Mouse (Mus musculus): ENCODE data around the gene Smagp. TPM values are rescaled to one million over a fixed set of nuclear protein-coding genes. Genes with fewer than 3 reads are reported as not detected.
A peak's percentile ranks its signal among the peaks of the same experiment; 100 is the strongest.

Smagp gene
- polyA plus RNA-seq, 1 experiment from 2014 or later: 37.7 TPM

GRCm38 (mm10) chr15:100674566-100674965, 37.8 kb upstream of the Smagp start:
- no peaks in the 10 kb centered on the region for H3K36me3 ChIP-seq
- no peak overlapping the region for H3K4me2 ChIP-seq (replicated peaks)
- no peak overlapping the region for H3K4me3 ChIP-seq (replicated peaks)
- no peaks in the 10 kb centered on the region for H3K9me3 ChIP-seq
- H3K9ac ChIP-seq: no peak overlapping the region
- 82% methylated on average over 10 of the region's 10 CpGs for WGBS
- ATAC-seq: no peak
- H3K27ac ChIP-seq: no peak overlapping the region
- no peaks in the 10 kb centered on the region for H3K27me3 ChIP-seq (replicated peaks)
- H3K4me1 ChIP-seq (replicated peaks): peaks cover 13% of the 10 kb centered on the region; the same call in 1 of the 2 replicates

GRCm38 (mm10) chr15:100673585-100674391, 37.0 kb upstream of the Smagp start:
- Histone ChIP-seq H3K9me3 (no peaks in the 10 kb centered on the region), H3K4me1 (replicated peaks) (peaks cover 13% of the 10 kb centered on the region; the same call in 1 of the 2 replicates), H3K27ac (no peak overlapping the region), H3K36me3 (no peaks in the 10 kb centered on the region), H3K27me3 (replicated peaks) (no peaks in the 10 kb centered on the region), H3K4me2 (replicated peaks) (no peak overlapping the region), H3K4me3 (replicated peaks) (no peak overlapping the region), H3K9ac (no peak overlapping the region)
- WGBS: 50% methylated on average over 12 of the region's 12 CpGs
- ATAC-seq: 0 out of 2 replicates have a peak, but pooled peaks have one; percentile 39

- H3K4me1 ChIP-seq (replicated peaks): peaks cover 24% of the 10 kb centered on the region
- no peaks in the 10 kb centered on the region for H3K9me3 ChIP-seq
- no peak overlapping the region for H3K27ac ChIP-seq
- no peak overlapping the region for H3K4me2 ChIP-seq (replicated peaks)
- no peak overlapping the region for H3K9ac ChIP-seq
- H3K36me3 ChIP-seq: no peaks in the 10 kb centered on the region
- no peak overlapping the region for H3K4me3 ChIP-seq (replicated peaks)
- H3K27me3 ChIP-seq (replicated peaks): no peaks in the 10 kb centered on the region
- WGBS: 82% methylated on average over 5 of the region's 5 CpGs
- no peak for ATAC-seq
Measured at GRCm38 (mm10) chr15:100670833-100671232, 34.1 kb upstream of the Smagp start.

GRCm38 (mm10) chr15:100670004-100670403, 33.3 kb upstream of the Smagp start:
- H3K27ac ChIP-seq: no peak overlapping the region
- 80% methylated on average over 8 of the region's 8 CpGs for WGBS
- no peak overlapping the region for H3K4me2 ChIP-seq (replicated peaks)
- no peak for ATAC-seq
- H3K36me3 ChIP-seq: no peaks in the 10 kb centered on the region
- H3K9me3 ChIP-seq: no peaks in the 10 kb centered on the region
- no peak overlapping the region for H3K4me3 ChIP-seq (replicated peaks)
- no peak overlapping the region for H3K9ac ChIP-seq
- H3K27me3 ChIP-seq (replicated peaks): no peaks in the 10 kb centered on the region
- H3K4me1 ChIP-seq (replicated peaks): peaks cover 27% of the 10 kb centered on the region

GRCm38 (mm10) chr15:100669337-100669736, 32.6 kb upstream of the Smagp start, which contains the start of gene Bin2:
Bin2 (minus strand) TSS chr15:100669553.
- Histone ChIP-seq H3K4me3 (replicated peaks) (0 out of 2 replicates have a peak within 1 kb of the TSS, but pooled peaks have one; percentile 7), H3K4me2 (replicated peaks) (no peak within 1 kb of the TSS), H3K27ac (no peak within 1 kb of the TSS), H3K9me3 (no peaks in the 10 kb centered on the region), H3K36me3 (no peaks in the 10 kb centered on the region), H3K27me3 (replicated peaks) (no peaks in the 10 kb centered on the region), H3K4me1 (replicated peaks) (peaks cover 25% of the 10 kb centered on the region), H3K9ac (no peak within 1 kb of the TSS)
- 79% methylated on average over 20 of the region's 20 CpGs for WGBS
- ATAC-seq: no peak

GRCm38 (mm10) chr15:100667871-100668545, 31.3 kb upstream of the Smagp start:
- Histone ChIP-seq H3K9me3 (no peaks in the 10 kb centered on the region), H3K4me1 (replicated peaks) (peaks cover 22% of the 10 kb centered on the region; the same call in 1 of the 2 replicates), H3K36me3 (no peaks in the 10 kb centered on the region), H3K27me3 (replicated peaks) (no peaks in the 10 kb centered on the region), H3K4me3 (replicated peaks) (0 out of 2 replicates have a peak overlapping the region, but pooled peaks have one; percentile 11), H3K27ac (no peak overlapping the region), H3K9ac (no peak overlapping the region), H3K4me2 (replicated peaks) (no peak overlapping the region)
- ATAC-seq: no peak
- WGBS: 69% methylated on average over 5 of the region's 5 CpGs

GRCm38 (mm10) chr15:100667420-100667819, 30.7 kb upstream of the Smagp start:
- 54% methylated on average over 6 of the region's 6 CpGs for WGBS
- Histone ChIP-seq H3K9ac (no peak overlapping the region), H3K36me3 (no peaks in the 10 kb centered on the region), H3K4me2 (replicated peaks) (no peak overlapping the region), H3K4me1 (replicated peaks) (peaks cover 22% of the 10 kb centered on the region; the same call in 1 of the 2 replicates), H3K27ac (0 out of 2 replicates have a peak overlapping the region, but pooled peaks have one; percentile 84), H3K9me3 (no peaks in the 10 kb centered on the region), H3K27me3 (replicated peaks) (no peaks in the 10 kb centered on the region), H3K4me3 (replicated peaks) (no peak overlapping the region)
- no peak; the same call in 1 of the 2 replicates for ATAC-seq

GRCm38 (mm10) chr15:100666851-100667250, 30.1 kb upstream of the Smagp start:
- Histone ChIP-seq H3K4me1 (replicated peaks) (peaks cover 22% of the 10 kb centered on the region; the same call in 1 of the 2 replicates), H3K4me3 (replicated peaks) (no peak overlapping the region), H3K27me3 (replicated peaks) (no peaks in the 10 kb centered on the region), H3K4me2 (replicated peaks) (peak overlapping the region; percentile 35; the same call in 1 of the 2 replicates), H3K27ac (peak overlapping the region; percentile 84), H3K9ac (no peak overlapping the region), H3K9me3 (no peaks in the 10 kb centered on the region), H3K36me3 (no peaks in the 10 kb centered on the region)
- no peak for ATAC-seq
- 23% methylated on average over 12 of the region's 12 CpGs for whole genome bisulfite sequencing

GRCm38 (mm10) chr15:100666219-100666696, 29.5 kb upstream of the Smagp start:
- Histone ChIP-seq H3K4me1 (replicated peaks) (peaks cover 22% of the 10 kb centered on the region; the same call in 1 of the 2 replicates), H3K27ac (peak overlapping the region; percentile 84)
- peak; percentile 57 for ATAC-seq

GRCm38 (mm10) chr15:100665411-100666218, 28.9 kb upstream of the Smagp start:
- Histone ChIP-seq H3K4me2 (replicated peaks) (peak overlapping the region; percentile 35; the same call in 1 of the 2 replicates), H3K4me3 (replicated peaks) (no peak overlapping the region), H3K27ac (peak overlapping the region; percentile 84), H3K9ac (no peak overlapping the region), H3K4me1 (replicated peaks) (peaks cover 22% of the 10 kb centered on the region; the same call in 1 of the 2 replicates), H3K9me3 (no peaks in the 10 kb centered on the region), H3K36me3 (no peaks in the 10 kb centered on the region), H3K27me3 (replicated peaks) (no peaks in the 10 kb centered on the region)
- WGBS: 27% methylated on average over 9 of the region's 9 CpGs
- ATAC-seq: peak; percentile 36

More at GRCm38 (mm10) chr15:100666219-100666696, 29.5 kb upstream of the Smagp start:
- no peaks in the 10 kb centered on the region for H3K9me3 ChIP-seq
- H3K9ac ChIP-seq: no peak overlapping the region; the same call in 1 of the 2 replicates
- peak overlapping the region; percentile 35 for H3K4me2 ChIP-seq (replicated peaks)
- no peaks in the 10 kb centered on the region for H3K27me3 ChIP-seq (replicated peaks)
- H3K36me3 ChIP-seq: no peaks in the 10 kb centered on the region
- WGBS: 3% methylated on average over 7 of the region's 7 CpGs
- H3K4me3 ChIP-seq (replicated peaks): no peak overlapping the region

GRCm38 (mm10) chr15:100664813-100665274, 28.1 kb upstream of the Smagp start:
- WGBS: 70% methylated on average over 9 of the region's 9 CpGs
- Histone ChIP-seq H3K9me3 (no peaks in the 10 kb centered on the region), H3K4me1 (replicated peaks) (peaks cover 22% of the 10 kb centered on the region; the same call in 1 of the 2 replicates), H3K27me3 (replicated peaks) (no peaks in the 10 kb centered on the region), H3K27ac (no peak overlapping the region), H3K4me3 (replicated peaks) (no peak overlapping the region), H3K9ac (no peak overlapping the region), H3K36me3 (no peaks in the 10 kb centered on the region), H3K4me2 (replicated peaks) (no peak overlapping the region)
- no peak for ATAC-seq

All from intestine, embryonic 15.5 days (tissue).